Mouse (Mus musculus) cerebellum, adult 8-10 months (tissue): ENCODE data around the gene Mill1.
"Not testable (repeated sequence)": the region's sequence is repeated elsewhere in the genome, so short reads cannot be mapped to it uniquely, and the experiment has no call there.

Experiments
- DNase-seq: peaks from one replicate; pipeline ENCODE4 v3.0.0; 2022

Gene Mill1

DNA sequence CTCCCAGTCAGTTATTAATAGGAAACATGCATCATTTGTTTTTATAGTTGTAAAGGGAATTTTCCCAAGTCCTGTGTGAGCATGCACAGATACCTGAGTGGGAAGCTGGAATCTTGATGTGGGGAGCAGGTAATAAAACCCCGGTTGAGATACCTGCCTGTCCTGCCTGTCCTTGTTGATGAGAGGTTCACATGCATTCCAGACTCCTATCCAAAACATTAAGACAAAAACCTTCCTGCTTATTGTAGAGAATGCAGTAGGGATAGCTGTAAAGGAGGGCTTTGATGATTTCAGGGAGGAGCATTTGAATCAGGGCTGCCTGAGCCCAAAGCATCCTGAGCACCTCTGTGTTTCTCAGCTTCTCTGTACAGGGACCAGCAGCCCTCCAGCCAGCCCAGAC is at the start of gene Mill1:
TSS of gene Mill1 (plus strand) at position 301 of the 400 bp plus-strand sequence.
- no peak for DNase-seq

DNA sequence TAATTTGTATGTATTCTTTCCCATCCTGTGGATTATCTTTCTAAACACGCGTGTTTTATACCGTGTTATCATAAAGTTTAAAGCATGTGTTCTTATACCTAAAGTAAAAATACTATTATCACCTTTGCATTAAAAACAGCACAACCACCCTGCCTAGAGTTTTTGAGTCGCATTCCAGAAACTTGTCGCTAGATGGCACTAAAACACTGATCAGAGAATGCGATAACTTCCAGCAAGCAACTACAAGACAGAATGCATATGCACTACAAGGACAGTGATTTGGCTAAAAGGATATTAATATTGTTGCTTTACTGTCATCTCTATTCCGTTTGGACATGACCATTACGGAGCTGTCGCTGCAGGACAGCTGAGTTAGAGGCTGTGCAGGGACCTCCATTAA is 34.2 kb upstream of the Mill1 start:
- peak; percentile 14 for DNase-seq

DNA sequence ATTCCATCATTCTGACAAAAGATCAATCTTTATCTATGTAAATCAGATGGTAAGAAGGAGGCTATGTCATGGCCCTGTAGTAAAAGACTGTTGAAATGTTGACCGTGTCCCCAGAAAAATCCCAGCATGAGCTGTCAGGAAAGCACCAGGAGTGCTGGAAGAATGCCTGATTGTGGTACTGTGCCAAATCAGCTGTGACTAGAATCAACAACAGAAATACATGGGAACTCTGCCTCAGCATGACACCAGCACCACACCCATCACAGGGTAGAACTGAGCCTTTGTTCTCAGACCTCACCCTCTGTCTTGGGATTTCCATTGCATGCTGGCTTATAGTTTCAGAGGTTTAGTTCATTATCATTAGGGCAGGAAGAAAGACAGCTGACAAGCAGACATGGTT is 30.4 kb upstream of the Mill1 start:
- DNase-seq, result no peak

DNA sequence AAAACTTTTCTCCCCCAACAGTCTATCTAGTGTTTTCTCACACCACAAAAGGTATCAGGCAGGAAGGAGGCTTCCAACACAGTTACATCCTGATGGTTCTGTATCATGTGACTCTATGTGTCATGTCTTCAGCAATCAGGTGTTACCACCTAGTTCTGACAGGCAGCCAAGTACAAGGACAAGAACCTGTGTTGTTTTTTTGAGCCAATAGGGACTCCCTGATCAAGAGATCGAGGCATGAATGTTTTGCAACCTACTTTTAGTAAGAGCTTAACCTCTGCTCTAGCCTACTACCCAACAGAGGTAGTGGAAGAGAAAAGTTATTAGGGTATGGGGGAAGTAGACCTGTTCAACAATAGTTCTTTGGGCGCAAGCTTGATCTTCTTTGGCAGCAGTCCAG is 6.6 kb upstream of the Mill1 start:
- DNase-seq, result no peak

DNA sequence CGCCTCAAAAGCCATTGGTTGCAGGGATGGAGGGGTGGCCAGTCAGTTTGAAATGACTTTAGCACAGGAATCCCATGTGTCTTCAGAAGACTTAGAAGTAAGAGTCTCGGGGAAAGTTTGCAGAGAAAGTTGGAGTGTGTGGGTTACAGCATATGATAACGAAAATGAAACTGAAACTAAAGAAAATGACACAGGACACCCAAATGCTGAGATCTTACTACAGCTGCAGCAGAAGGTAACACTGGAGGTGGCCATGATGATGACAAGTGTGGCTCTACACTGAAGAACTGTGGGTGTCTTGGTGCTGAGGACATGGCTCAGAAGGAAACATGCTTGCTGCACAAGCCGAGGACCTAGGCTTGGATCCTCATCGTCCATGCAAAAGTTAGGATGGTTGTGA is 3.9 kb upstream of the Mill1 start:
- DNase-seq, result no peak

DNA sequence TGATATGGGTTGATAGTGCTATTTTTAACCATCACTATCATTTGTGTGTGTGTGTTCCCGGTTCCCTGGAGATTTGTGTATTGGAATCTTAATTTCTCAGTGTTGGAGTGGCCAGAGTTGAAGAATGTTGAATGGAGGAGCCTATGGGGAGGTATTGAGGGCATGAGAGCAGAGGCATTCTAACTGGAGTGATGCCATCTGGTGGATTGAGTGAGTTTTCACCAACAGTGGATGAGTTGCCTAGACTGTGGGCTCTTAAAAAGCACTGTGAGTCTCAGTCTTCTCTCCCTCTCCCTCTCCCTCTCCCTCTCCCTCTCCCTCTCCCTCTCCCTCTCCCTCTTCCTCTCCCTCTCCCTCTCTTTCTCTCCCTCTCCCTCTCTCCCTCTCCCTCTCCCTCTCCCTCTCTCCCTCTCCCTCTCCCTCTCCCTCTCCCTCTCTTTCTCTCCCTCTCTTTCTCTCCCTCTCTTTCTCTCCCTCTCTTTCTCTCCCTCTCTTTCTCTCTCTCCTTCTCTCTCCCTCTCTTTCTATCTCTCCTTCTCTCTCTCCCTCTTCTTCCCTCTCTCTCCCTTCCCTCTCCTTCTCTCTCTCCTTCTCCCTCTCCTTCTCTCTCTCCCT is 1.1 kb upstream of the Mill1 start:
- DNase-seq, result not testable (repeated sequence)

DNA sequence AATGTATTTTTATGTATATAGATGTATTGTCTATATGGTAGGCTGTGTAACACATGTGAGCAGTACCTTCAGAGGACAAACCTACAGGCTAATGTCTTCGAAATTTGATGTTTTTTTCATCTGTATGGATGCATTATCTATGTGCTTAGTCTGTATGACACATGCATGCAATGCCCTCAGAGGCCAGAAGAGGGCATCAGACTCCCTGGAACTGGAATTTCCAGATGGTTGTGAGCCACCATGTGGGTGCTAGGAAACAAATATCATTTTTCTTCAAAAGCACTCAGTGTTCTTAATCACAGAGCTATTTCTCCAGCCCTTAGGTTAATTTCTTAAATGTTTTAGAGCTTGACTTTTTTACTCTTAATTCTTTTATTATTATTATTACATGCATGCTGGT is 15.1 kb downstream of the Mill1 start:
- DNase-seq, result no peak

DNA sequence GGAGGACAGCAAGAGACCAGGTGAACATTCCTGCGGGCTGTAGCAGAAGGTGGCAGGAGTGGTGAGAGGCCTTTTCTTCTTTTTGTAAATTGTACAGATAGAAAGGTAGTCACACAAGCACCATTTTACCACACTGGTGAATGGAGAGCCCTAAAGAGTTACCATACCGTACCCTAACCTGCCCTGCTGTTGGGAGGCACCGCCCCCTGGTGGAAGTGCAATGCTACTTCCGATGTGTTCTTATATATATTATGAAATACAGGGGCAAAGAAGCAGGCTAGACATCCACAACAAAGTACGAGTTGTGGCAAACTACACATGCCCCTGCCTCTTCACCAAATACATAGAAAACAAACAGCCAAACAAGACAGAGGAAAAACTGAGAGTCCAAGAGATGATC is 19.9 kb downstream of the Mill1 start:
- peak; percentile 3 for DNase-seq
